Mouse (Mus musculus): Measurements from ENCODE around the gene Gm10718. TPM values are rescaled to one million over a fixed set of nuclear protein-coding genes. Genes with fewer than 3 reads are reported as not detected.

Gm10718 gene
- not detected for polyA plus RNA-seq (2014; fragmentation: Illumina TruSeq; extraction: RNeasy Lipid Tissue Mini Kit (QIAGEN cat#74804); ENCODE audit: low read depth, low replicate concordance)

GRCm38 (mm10) chr9:3023312-3023984 lies at the start of gene Gm10718:
Gene Gm10718 (plus strand): TSS chr9:3023547.

GRCm38 (mm10) chr9:3000445-3000972 lies 22.8 kb upstream of the Gm10718 start, which contains the start of gene Gm10722:
Gene Gm10722 (plus strand): TSS chr9:3000922.

GRCm38 (mm10) chr9:3002794-3003396 lies 20.5 kb upstream of the Gm10718 start, which contains the start of gene Gm11168:
Gene Gm11168 (plus strand): TSS chr9:3003346.

GRCm38 (mm10) chr9:3012733-3013279 lies 10.5 kb upstream of the Gm10718 start, which contains the start of gene Gm10721:
Gene Gm10721 (plus strand): TSS chr9:3013140.

GRCm38 (mm10) chr9:3015354-3015753 lies 8.0 kb upstream of the Gm10718 start, which contains the start of gene Gm10720:
Gene Gm10720 (plus strand): TSS chr9:3015654.

GRCm38 (mm10) chr9:3017108-3017507 lies 6.2 kb upstream of the Gm10718 start, which contains the start of gene Gm10719:
Gene Gm10719 (plus strand): TSS chr9:3017408.

GRCm38 (mm10) chr9:3024912-3025467 lies 1.6 kb downstream of the Gm10718 start, which contains the start of gene Gm10717:
Gene Gm10717 (plus strand): TSS chr9:3025417.

GRCm38 (mm10) chr9:3034299-3034698 lies 11.0 kb downstream of the Gm10718 start, which contains the start of gene Gm17535:
Gene Gm17535 (plus strand): TSS chr9:3034599.

GRCm38 (mm10) chr9:3036577-3036976 lies 13.2 kb downstream of the Gm10718 start, which contains the start of gene Gm10715:
Gene Gm10715 (plus strand): TSS chr9:3036877.

Other genes with a start within 250 kb of the Gm10718 start
- not detected for gene Gm10722, start 22.6 kb upstream of the Gm10718 start, polyA plus RNA-seq (2014; fragmentation: Illumina TruSeq; extraction: RNeasy Lipid Tissue Mini Kit (QIAGEN cat#74804); ENCODE audit: low read depth, low replicate concordance)
- gene Gm11168, start 20.2 kb upstream of the Gm10718 start, polyA plus RNA-seq (2014; fragmentation: Illumina TruSeq; extraction: RNeasy Lipid Tissue Mini Kit (QIAGEN cat#74804); ENCODE audit: low read depth, low replicate concordance): not detected
- gene Gm10721, start 10.4 kb upstream of the Gm10718 start, polyA plus RNA-seq (2014; fragmentation: Illumina TruSeq; extraction: RNeasy Lipid Tissue Mini Kit (QIAGEN cat#74804); ENCODE audit: low read depth, low replicate concordance): not detected
- gene Gm10720, start 7.9 kb upstream of the Gm10718 start, polyA plus RNA-seq (2014; fragmentation: Illumina TruSeq; extraction: RNeasy Lipid Tissue Mini Kit (QIAGEN cat#74804); ENCODE audit: low read depth, low replicate concordance): not detected
- gene Gm10719, start 6.1 kb upstream of the Gm10718 start, polyA plus RNA-seq (2014; fragmentation: Illumina TruSeq; extraction: RNeasy Lipid Tissue Mini Kit (QIAGEN cat#74804); ENCODE audit: low read depth, low replicate concordance): not detected
- gene Gm10717, start 1.9 kb downstream of the Gm10718 start, polyA plus RNA-seq (2014; fragmentation: Illumina TruSeq; extraction: RNeasy Lipid Tissue Mini Kit (QIAGEN cat#74804); ENCODE audit: low read depth, low replicate concordance): not detected
- gene Gm17535, start 11.1 kb downstream of the Gm10718 start, polyA plus RNA-seq (2014; fragmentation: Illumina TruSeq; extraction: RNeasy Lipid Tissue Mini Kit (QIAGEN cat#74804); ENCODE audit: low read depth, low replicate concordance): not detected
- gene Gm10715, start 13.3 kb downstream of the Gm10718 start, polyA plus RNA-seq (2014; fragmentation: Illumina TruSeq; extraction: RNeasy Lipid Tissue Mini Kit (QIAGEN cat#74804); ENCODE audit: low read depth, low replicate concordance): not detected

Measured in adipose tissue, adult 10 weeks (tissue).